Mouse (Mus musculus): Measurements from ENCODE around the gene Opcml. TPM values are rescaled to one million over a fixed set of nuclear protein-coding genes. Genes with fewer than 3 reads are reported as not detected.

Opcml gene
- total RNA-seq, 1 experiment from 2014 or later = 0.12 TPM

GRCm38 (mm10) chr9:28756841-28757451 is 966.4 kb downstream of the Opcml start:
- no peak for ATAC-seq (ENCODE audit: extremely low read depth, insufficient number of reproducible peaks, low FRiP score, poor library complexity, severe bottlenecking)

GRCm38 (mm10) chr9:28761460-28761859 is 970.9 kb downstream of the Opcml start:
- no peak for ATAC-seq (ENCODE audit: extremely low read depth, insufficient number of reproducible peaks, low FRiP score, poor library complexity, severe bottlenecking)

GRCm38 (mm10) chr9:28764149-28764548 is 973.6 kb downstream of the Opcml start:
- ATAC-seq (ENCODE audit: extremely low read depth, insufficient number of reproducible peaks, low FRiP score, poor library complexity, severe bottlenecking) = no peak

GRCm38 (mm10) chr9:28776517-28777503 is 986.2 kb downstream of the Opcml start:
- ATAC-seq (ENCODE audit: extremely low read depth, insufficient number of reproducible peaks, low FRiP score, poor library complexity, severe bottlenecking) = no peak

GRCm38 (mm10) chr9:28783834-28784233 is 993.3 kb downstream of the Opcml start:
- no peak for ATAC-seq (ENCODE audit: extremely low read depth, insufficient number of reproducible peaks, low FRiP score, poor library complexity, severe bottlenecking)

GRCm38 (mm10) chr9:28789439-28789838 is 998.9 kb downstream of the Opcml start:
- ATAC-seq (ENCODE audit: extremely low read depth, insufficient number of reproducible peaks, low FRiP score, poor library complexity, severe bottlenecking) = no peak

- ATAC-seq (ENCODE audit: extremely low read depth, insufficient number of reproducible peaks, low FRiP score, poor library complexity, severe bottlenecking) = no peak
These were observed 1009.5 kb downstream of the Opcml start for GRCm38 (mm10) chr9:28800100-28800499.

GRCm38 (mm10) chr9:28806666-28807065 is 1016.1 kb downstream of the Opcml start:
- ATAC-seq (ENCODE audit: extremely low read depth, insufficient number of reproducible peaks, low FRiP score, poor library complexity, severe bottlenecking) = no peak

- ATAC-seq (ENCODE audit: extremely low read depth, insufficient number of reproducible peaks, low FRiP score, poor library complexity, severe bottlenecking) = no peak
These were observed 1031.5 kb downstream of the Opcml start for GRCm38 (mm10) chr9:28822060-28822459.

GRCm38 (mm10) chr9:28822466-28822865 is 1031.9 kb downstream of the Opcml start:
- ATAC-seq (ENCODE audit: extremely low read depth, insufficient number of reproducible peaks, low FRiP score, poor library complexity, severe bottlenecking) = no peak

- ATAC-seq (ENCODE audit: extremely low read depth, insufficient number of reproducible peaks, low FRiP score, poor library complexity, severe bottlenecking) = no peak
These were observed 1035.2 kb downstream of the Opcml start for GRCm38 (mm10) chr9:28825821-28826220.

- ATAC-seq (ENCODE audit: extremely low read depth, insufficient number of reproducible peaks, low FRiP score, poor library complexity, severe bottlenecking) = no peak
These were observed 1055.5 kb downstream of the Opcml start for GRCm38 (mm10) chr9:28845961-28846570.

- no peak for ATAC-seq (ENCODE audit: extremely low read depth, insufficient number of reproducible peaks, low FRiP score, poor library complexity, severe bottlenecking)
These were observed 1065.3 kb downstream of the Opcml start for GRCm38 (mm10) chr9:28855826-28856225.

- ATAC-seq (ENCODE audit: extremely low read depth, insufficient number of reproducible peaks, low FRiP score, poor library complexity, severe bottlenecking) = no peak
These were observed 1071.4 kb downstream of the Opcml start for GRCm38 (mm10) chr9:28861983-28862382.

- no peak for ATAC-seq (ENCODE audit: extremely low read depth, insufficient number of reproducible peaks, low FRiP score, poor library complexity, severe bottlenecking)
These were observed 1076.7 kb downstream of the Opcml start for GRCm38 (mm10) chr9:28867256-28867655.

- no peak for ATAC-seq (ENCODE audit: extremely low read depth, insufficient number of reproducible peaks, low FRiP score, poor library complexity, severe bottlenecking)
These were observed 1079.9 kb downstream of the Opcml start for GRCm38 (mm10) chr9:28870478-28870877.

GRCm38 (mm10) chr9:28882566-28882965 is 1092.0 kb downstream of the Opcml start:
- ATAC-seq (ENCODE audit: extremely low read depth, insufficient number of reproducible peaks, low FRiP score, poor library complexity, severe bottlenecking) = no peak

GRCm38 (mm10) chr9:28891611-28892010 is 1101.0 kb downstream of the Opcml start:
- no peak for ATAC-seq (ENCODE audit: extremely low read depth, insufficient number of reproducible peaks, low FRiP score, poor library complexity, severe bottlenecking)

- ATAC-seq (ENCODE audit: extremely low read depth, insufficient number of reproducible peaks, low FRiP score, poor library complexity, severe bottlenecking) = no peak
These were observed 1112.7 kb downstream of the Opcml start for GRCm38 (mm10) chr9:28903291-28903690.

- ATAC-seq (ENCODE audit: extremely low read depth, insufficient number of reproducible peaks, low FRiP score, poor library complexity, severe bottlenecking) = no peak
These were observed 1119.2 kb downstream of the Opcml start for GRCm38 (mm10) chr9:28909738-28910137.
